Mouse (Mus musculus): ENCODE results near the gene Entpd6.

DNA sequence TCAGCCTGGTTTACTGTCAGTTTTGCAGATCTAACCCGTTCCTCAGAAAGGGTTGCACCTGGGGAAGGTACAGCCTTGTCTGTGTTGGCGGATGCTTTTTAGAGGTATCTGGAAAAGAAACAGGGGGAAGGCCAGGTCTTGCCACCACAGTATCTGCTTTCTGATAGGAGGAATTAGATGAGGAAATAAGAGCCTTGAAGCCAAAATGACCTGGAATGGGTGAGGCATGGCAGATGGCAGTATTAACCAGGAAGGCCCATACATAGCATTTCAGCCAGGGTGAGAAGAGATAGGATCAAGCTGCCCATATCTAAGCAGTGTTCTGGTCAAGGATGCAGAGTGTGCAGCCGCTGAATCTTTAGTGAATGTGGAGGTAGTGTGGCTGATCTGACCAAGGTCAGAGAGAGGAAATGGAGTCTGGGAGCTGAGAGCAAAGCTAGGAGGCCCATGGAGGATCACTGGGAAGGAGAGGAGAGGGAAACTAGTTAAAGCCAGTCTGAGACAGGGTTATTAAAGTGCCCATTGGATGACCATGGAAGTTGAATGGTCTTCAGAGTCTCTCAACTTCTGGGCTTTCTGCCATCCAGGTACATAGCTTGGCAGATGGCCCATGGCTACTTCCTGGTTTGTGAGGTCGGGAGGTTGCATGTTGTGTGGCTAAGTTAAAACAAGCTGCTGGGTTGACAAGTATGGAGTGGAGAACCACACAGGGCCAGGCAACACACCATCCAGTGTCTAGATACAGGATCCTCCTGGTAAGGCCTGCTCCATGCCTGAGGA, 17.4 kb downstream of the Entpd6 start:
- TF ChIP-seq CTCF (IDR thresholded peaks at IDR 0.05; ENCODE audit: extremely low read depth, insufficient read depth, insufficient read length, insufficient replicate concordance) (no peak), POLR2A (IDR thresholded peaks at IDR 0.05; ENCODE audit: low read depth, low read length) (no peak)
